Mouse (Mus musculus) small intestine, adult 2 months (tissue): Measurements from ENCODE around the gene Ston1.

Experiments used
- CTCF ChIP-seq: fragments of 200-500 bp; IDR thresholded peaks from 2 replicates; pipeline ENCODE4 v1.5.1; 2012; ENCODE audit warnings: low read depth, mild to moderate bottlenecking, control low read depth, inconsistent platforms, low read length, moderate library complexity, mixed read lengths; ENCODE audit not compliant: insufficient replicate concordance, insufficient read length; ENCODE audit errors: extremely low read depth
- POLR2A ChIP-seq: fragments of 200-500 bp; IDR thresholded peaks from 2 replicates; pipeline ENCODE4 v1.6.1; 2012; ENCODE audit warnings: low read depth, mild to moderate bottlenecking, control low read depth, inconsistent platforms, low read length, moderate library complexity

- TF ChIP-seq POLR2A (no peak), CTCF (no peak)
Measured at GRCm38 (mm10) chr17:88609361-88609760, 11.9 kb downstream of the Ston1 start.
